Mouse (Mus musculus): ENCODE results near the gene Cald1.

DNA sequence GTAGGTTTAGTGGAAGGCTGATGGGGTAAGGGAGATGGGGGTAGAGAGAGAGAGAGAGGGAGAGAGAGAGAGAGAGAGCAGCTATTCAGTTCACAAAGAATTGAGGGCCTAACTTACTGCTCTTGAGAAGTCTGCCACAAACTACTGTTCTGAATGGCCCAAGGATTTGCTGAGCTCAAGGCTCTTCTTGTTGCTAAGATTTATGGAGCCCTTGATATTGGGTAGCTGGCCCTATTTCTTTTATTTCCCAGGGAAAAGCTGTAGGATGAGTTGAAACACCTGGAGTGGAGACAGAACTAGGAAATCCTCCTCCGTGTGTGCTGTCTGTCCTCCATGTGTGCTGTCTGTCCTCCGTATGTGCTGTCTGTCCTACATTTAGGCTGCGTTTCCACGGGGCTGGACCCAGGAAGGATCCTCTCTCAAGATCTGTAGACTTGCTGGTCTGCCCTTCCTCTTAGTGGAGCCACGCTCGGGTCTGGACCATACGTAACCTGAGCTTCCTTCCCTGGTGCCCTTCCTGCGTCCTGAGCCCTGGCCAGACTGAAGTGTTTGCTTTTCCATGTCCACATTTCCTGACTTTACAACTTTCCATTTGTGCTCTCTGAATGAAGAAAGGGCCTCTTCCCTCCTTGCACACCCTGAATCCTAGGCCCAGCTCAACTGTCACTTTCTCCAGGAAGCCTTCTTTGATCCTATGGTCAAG is 131.3 kb downstream of the Cald1 start:
- TF ChIP-seq POLR2A (IDR thresholded peaks at IDR 0.05; ENCODE audit: low read depth, low read length) (no peak), CTCF (conservative IDR thresholded peaks at IDR 0.05; ENCODE audit: insufficient read depth, insufficient read length, low read depth, low read length) (no peak)

Data from kidney, adult 2 months (tissue).